Mouse (Mus musculus): ENCODE data around the gene Hoxd1. TPM values are rescaled to one million over a fixed set of nuclear protein-coding genes. Genes with fewer than 3 reads are reported as not detected.

Hoxd1 gene
- total RNA-seq, 2 experiments from 2014 or later: 0.37 TPM; not detected in 1

DNA sequence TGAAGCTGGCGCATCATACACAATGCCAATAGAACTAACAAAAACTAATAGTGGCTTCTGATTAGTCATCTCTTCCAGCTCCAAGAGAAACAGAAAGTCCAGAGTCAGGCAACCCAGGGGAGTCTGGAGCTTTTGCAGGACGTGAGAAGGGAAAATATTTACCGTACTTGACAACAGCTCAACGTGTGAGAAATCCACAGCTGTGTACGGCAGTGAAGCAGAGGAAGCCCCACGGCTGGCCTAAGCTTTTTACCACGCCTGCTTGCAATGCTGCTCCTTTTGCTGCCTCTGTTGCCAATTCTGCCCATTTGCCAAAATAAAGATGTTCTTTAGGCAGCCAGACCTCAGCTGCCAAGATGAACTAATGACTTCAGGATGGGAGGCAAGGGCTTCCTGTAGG, 32.8 kb downstream of the Hoxd1 start:
- intact Hi-C loops (cut with DNase I): no loop called here

DNA sequence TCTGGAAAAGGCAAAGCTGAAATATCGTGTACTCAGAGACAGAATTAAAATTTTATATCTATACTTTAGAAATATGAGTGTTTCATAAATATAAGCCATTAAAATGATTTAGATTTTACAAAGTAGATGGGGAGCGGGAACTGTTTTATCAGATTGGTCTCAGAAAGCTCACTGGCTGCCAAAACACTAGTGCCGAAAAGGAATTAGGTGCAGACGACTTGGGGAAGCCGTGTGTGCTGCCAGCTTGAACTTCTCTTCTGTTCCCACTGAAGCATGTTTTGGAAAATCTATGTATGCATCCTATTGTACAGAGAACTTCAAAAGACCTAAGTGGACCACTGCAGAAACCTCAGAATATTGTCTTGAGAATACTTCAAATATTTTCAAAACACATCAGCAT, 45.7 kb downstream of the Hoxd1 start:
- intact Hi-C loops (cut with DNase I): no loop called here
- DNase-seq (ENCODE audit: low spot score in 2 of 2): no peak

More for the DNA sequence above, 32.8 kb downstream of the Hoxd1 start:
- DNase-seq (ENCODE audit: low spot score in 2 of 2): no peak

Small RNAs within 50 kb of the gene (microRNA-seq; reads per million reads assigned to microRNA genes)
- 15.1 to 35.2 reads per million in 2 experiments for gene Mir10b

Other genes starting within 250 kb of the Hoxd1 start
- 10 to 100 TPM; 69.7 to 77.6 TPM for gene Lnpk, start 183.5 kb upstream of the Hoxd1 start, total RNA-seq (2021)
- not detected for gene Evx2, start 103.4 kb upstream of the Hoxd1 start, total RNA-seq (2021)
- not detected for gene Hoxd13, start 94.7 kb upstream of the Hoxd1 start, total RNA-seq (2021)
- not detected for gene Hoxd12, start 88.0 kb upstream of the Hoxd1 start, total RNA-seq (2021)
- gene Hoxd11, start 83.4 kb upstream of the Hoxd1 start, total RNA-seq (2021): not detected
- gene Hoxd10, start 71.1 kb upstream of the Hoxd1 start, total RNA-seq (2021): not detected
- gene Hoxd9, start 65.3 kb upstream of the Hoxd1 start, total RNA-seq (2021): not detected
- under 1 TPM in 1 of 2 experiments, not detected in 1; 0.14 TPM for gene Hoxd8, start 58.4 kb upstream of the Hoxd1 start, total RNA-seq (2021)
- gene Hoxd3, start 51.1 kb upstream of the Hoxd1 start, total RNA-seq (2021): not detected
- not detected for gene Hoxd4, start 51.1 kb upstream of the Hoxd1 start, total RNA-seq (2021)
- not detected for gene Gm28230, start 36.3 kb upstream of the Hoxd1 start, total RNA-seq (2021)
- 10 to 100 TPM; 43.5 to 49.0 TPM for gene Mtx2, start 62.8 kb downstream of the Hoxd1 start, total RNA-seq (2021)

Data from left cerebral cortex, postnatal 25 days (tissue).